Mouse (Mus musculus) small intestine, adult 2 months (tissue): ENCODE measurements around the gene Cpxm2. TPM values are rescaled to one million over a fixed set of nuclear protein-coding genes. Genes with fewer than 3 reads are reported as not detected.

Experiments used
- H3K27ac ChIP-seq: fragments of 200-500 bp; 2 replicates; pipeline ENCODE4 v1.5.1; 2012; ENCODE audit warnings: low read depth, low read length, control low read depth, inconsistent platforms; ENCODE audit not compliant: insufficient read depth
- H3K27me3 ChIP-seq: fragments of 200-500 bp; 2 replicates; pipeline ENCODE4 v1.6.1; 2012; ENCODE audit warnings: mild to moderate bottlenecking, moderate library complexity, low read length, inconsistent platforms; ENCODE audit not compliant: control insufficient read depth, insufficient read depth
- H3K36me3 ChIP-seq: fragments of 200-500 bp; 2 replicates; pipeline ENCODE4 v1.6.1; 2012; ENCODE audit warnings: mild to moderate bottlenecking, low read length, control low read depth, inconsistent platforms; ENCODE audit not compliant: control insufficient read depth, insufficient read depth
- H3K4me1 ChIP-seq: fragments of 200-500 bp; 2 replicates; pipeline ENCODE4 v1.6.1; 2012; ENCODE audit warnings: low read length, inconsistent platforms, mixed read lengths; ENCODE audit not compliant: control insufficient read depth, insufficient read depth, insufficient read length
- H3K4me3 ChIP-seq: fragments of 200-500 bp; 2 replicates; pipeline ENCODE4 v1.5.1; 2012; ENCODE audit warnings: low read depth, mild to moderate bottlenecking, control low read depth, inconsistent platforms, low read length, moderate library complexity
- CTCF ChIP-seq: fragments of 200-500 bp; IDR thresholded peaks from 2 replicates; pipeline ENCODE4 v1.5.1; 2012; ENCODE audit warnings: low read depth, mild to moderate bottlenecking, control low read depth, inconsistent platforms, low read length, moderate library complexity, mixed read lengths; ENCODE audit not compliant: insufficient replicate concordance, insufficient read length; ENCODE audit errors: extremely low read depth
- POLR2A ChIP-seq: fragments of 200-500 bp; IDR thresholded peaks from 2 replicates; pipeline ENCODE4 v1.6.1; 2012; ENCODE audit warnings: low read depth, mild to moderate bottlenecking, control low read depth, inconsistent platforms, low read length, moderate library complexity
- WGBS: fragments of 180-500 bp; shearing (Covaris S2); methylation state at CpG from one replicate; pipeline ENCODE4 v1.1.7; 2018; 5-methylcytosine and 5-hydroxymethylcytosine counted together
- polyA plus RNA-seq: library from polyadenylated mRNA; depleted of rRNA; stranded (reverse); fragments of >200 nt; gene quantifications from 2 replicates; pipeline ENCODE4 v1.2.3, GENCODE M21; 2012

Cpxm2 gene
- polyA plus RNA-seq, 1 experiment = 5.9 TPM

- no peaks in the 10 kb centered on the region for H3K36me3 ChIP-seq
- H3K27me3 ChIP-seq = no peaks in the 10 kb centered on the region
- H3K4me1 ChIP-seq = no peaks in the 10 kb centered on the region
- no peak overlapping the region for H3K4me3 ChIP-seq
- no peak overlapping the region for H3K27ac ChIP-seq
- WGBS = 73% methylated on average over 6 of the region's 6 CpGs
- TF ChIP-seq CTCF = no peak
- no peak for TF ChIP-seq POLR2A
Measured at GRCm38 (mm10) chr7:132070877-132071625, 83.5 kb downstream of the Cpxm2 start.

GRCm38 (mm10) chr7:132067951-132068350 is 86.6 kb downstream of the Cpxm2 start:
- H3K27ac ChIP-seq = no peak overlapping the region
- TF ChIP-seq CTCF = no peak
- no peak for TF ChIP-seq POLR2A
- 65% methylated on average over 5 of the region's 5 CpGs for WGBS
- H3K36me3 ChIP-seq = no peaks in the 10 kb centered on the region
- H3K27me3 ChIP-seq = no peaks in the 10 kb centered on the region
- no peaks in the 10 kb centered on the region for H3K4me1 ChIP-seq
- H3K4me3 ChIP-seq = no peak overlapping the region

- no peak overlapping the region for H3K27ac ChIP-seq
- no peak overlapping the region for H3K4me3 ChIP-seq
- H3K4me1 ChIP-seq = no peaks in the 10 kb centered on the region
- no peaks in the 10 kb centered on the region for H3K27me3 ChIP-seq
- H3K36me3 ChIP-seq = no peaks in the 10 kb centered on the region
- WGBS = 81% methylated on average over 5 of the region's 5 CpGs
- no peak for TF ChIP-seq POLR2A
- TF ChIP-seq CTCF = no peak
Measured at GRCm38 (mm10) chr7:132067511-132067910, 87.0 kb downstream of the Cpxm2 start.

GRCm38 (mm10) chr7:132060116-132060515 is 94.4 kb downstream of the Cpxm2 start:
- no peaks in the 10 kb centered on the region for H3K36me3 ChIP-seq
- TF ChIP-seq POLR2A = no peak
- TF ChIP-seq CTCF = no peak
- H3K27me3 ChIP-seq = no peaks in the 10 kb centered on the region
- H3K4me3 ChIP-seq = no peak overlapping the region
- 74% methylated on average over 7 of the region's 7 CpGs for WGBS
- no peak overlapping the region for H3K27ac ChIP-seq
- H3K4me1 ChIP-seq = no peaks in the 10 kb centered on the region

GRCm38 (mm10) chr7:132056565-132056964 is 98.0 kb downstream of the Cpxm2 start:
- 66% methylated on average over 7 of the region's 7 CpGs for WGBS
- Histone ChIP-seq H3K4me3 (no peak overlapping the region), H3K27ac (no peak overlapping the region), H3K4me1 (no peaks in the 10 kb centered on the region), H3K36me3 (no peaks in the 10 kb centered on the region), H3K27me3 (no peaks in the 10 kb centered on the region)
- TF ChIP-seq POLR2A (no peak), CTCF (no peak)

GRCm38 (mm10) chr7:132046662-132047061 is 107.9 kb downstream of the Cpxm2 start:
- WGBS = 56% methylated on average over 4 of the region's 4 CpGs
- Histone ChIP-seq H3K27ac (no peak overlapping the region), H3K4me3 (no peak overlapping the region), H3K4me1 (no peaks in the 10 kb centered on the region), H3K36me3 (no peaks in the 10 kb centered on the region), H3K27me3 (no peaks in the 10 kb centered on the region)
- TF ChIP-seq POLR2A (no peak), CTCF (no peak)

GRCm38 (mm10) chr7:132031940-132032531 is 122.5 kb downstream of the Cpxm2 start:
- Histone ChIP-seq H3K27me3 (no peaks in the 10 kb centered on the region), H3K4me1 (no peaks in the 10 kb centered on the region), H3K36me3 (no peaks in the 10 kb centered on the region), H3K27ac (no peak overlapping the region), H3K4me3 (no peak overlapping the region)
- 39% methylated on average over 6 of the region's 6 CpGs for WGBS
- TF ChIP-seq CTCF = no peak
- no peak for TF ChIP-seq POLR2A
